Mouse (Mus musculus): ENCODE results near the gene Suv39h2.

The Suv39h2 gene

DNA sequence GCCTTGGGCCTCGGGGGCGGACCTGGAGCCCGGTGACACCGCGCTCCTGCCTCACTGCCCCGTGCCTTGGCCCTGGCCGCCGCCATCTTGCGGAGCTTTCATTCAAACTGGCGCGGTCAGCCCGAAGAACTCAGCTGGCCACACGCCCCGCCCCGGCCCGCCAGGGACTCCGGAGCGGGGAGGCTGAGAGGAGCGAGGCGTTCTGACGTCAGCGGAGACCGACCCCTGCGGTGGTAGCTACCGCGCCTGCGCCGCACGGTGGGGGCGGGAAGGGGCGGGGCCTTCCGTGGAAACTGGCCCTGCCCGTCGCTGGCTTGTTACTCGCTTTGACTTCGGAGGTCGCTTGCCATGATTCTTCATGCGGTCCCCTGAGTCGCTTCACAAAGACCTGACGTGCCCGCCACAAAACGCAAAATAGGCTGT is at the start of gene Suv39h2:
TSS of gene Suv39h2 (minus strand) at position 171 of the 423 bp plus-strand sequence.
- H3K36me3 ChIP-seq (ENCODE audit: control insufficient read depth, insufficient read depth, low read length, poor library complexity, severe bottlenecking): no peaks in the 10 kb centered on the region
- DNase-seq (ENCODE audit: low read depth, low spot score): peak; percentile 97
- no peaks in the 10 kb centered on the region for H3K27me3 ChIP-seq (ENCODE audit: control insufficient read depth, insufficient read depth, low read length, poor library complexity, severe bottlenecking)

DNA sequence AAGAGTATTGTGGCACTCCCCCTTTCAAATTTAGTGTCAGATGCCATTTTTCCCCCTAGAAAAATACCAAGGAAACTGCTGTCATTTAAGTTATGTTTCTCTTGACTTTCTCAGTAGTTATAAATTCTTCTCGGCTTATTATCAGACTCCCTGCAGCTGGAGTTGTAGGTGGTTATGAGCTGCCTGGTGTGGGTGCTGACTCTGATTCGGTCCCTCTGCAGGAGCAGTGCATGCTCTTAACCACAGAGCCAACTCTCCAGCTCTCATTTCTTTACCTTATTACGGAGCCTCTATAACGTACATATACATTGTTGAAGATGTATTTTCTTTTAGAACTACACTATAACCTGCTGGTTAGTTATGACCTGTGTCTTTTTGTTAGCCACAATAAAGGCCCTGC is 47.7 kb upstream of the Suv39h2 start:
- Histone ChIP-seq H3K27me3 (ENCODE audit: control insufficient read depth, insufficient read depth, low read length, poor library complexity, severe bottlenecking) (no peaks in the 10 kb centered on the region), H3K36me3 (ENCODE audit: control insufficient read depth, insufficient read depth, low read length, poor library complexity, severe bottlenecking) (no peaks in the 10 kb centered on the region)
- no peak for DNase-seq (ENCODE audit: low read depth, low spot score)

- Histone ChIP-seq H3K36me3 (ENCODE audit: control insufficient read depth, insufficient read depth, low read length, poor library complexity, severe bottlenecking) (peaks cover 1% of the 10 kb centered on the region; the same call in 1 of the 2 replicates), H3K27me3 (ENCODE audit: control insufficient read depth, insufficient read depth, low read length, poor library complexity, severe bottlenecking) (no peaks in the 10 kb centered on the region)
- DNase-seq (ENCODE audit: low read depth, low spot score): peak; percentile 99
These were observed 38.0 kb upstream of the Suv39h2 start, which contains the start of the genes Gm45902, Hspa14 and Cdnf for GRCm38 (mm10) chr2:3512552-3513454. Gm45902 (minus strand) TSS chr2:3512790. Hspa14 (minus strand) TSS chr2:3512814. Cdnf (plus strand) TSS chr2:3513030.

DNA sequence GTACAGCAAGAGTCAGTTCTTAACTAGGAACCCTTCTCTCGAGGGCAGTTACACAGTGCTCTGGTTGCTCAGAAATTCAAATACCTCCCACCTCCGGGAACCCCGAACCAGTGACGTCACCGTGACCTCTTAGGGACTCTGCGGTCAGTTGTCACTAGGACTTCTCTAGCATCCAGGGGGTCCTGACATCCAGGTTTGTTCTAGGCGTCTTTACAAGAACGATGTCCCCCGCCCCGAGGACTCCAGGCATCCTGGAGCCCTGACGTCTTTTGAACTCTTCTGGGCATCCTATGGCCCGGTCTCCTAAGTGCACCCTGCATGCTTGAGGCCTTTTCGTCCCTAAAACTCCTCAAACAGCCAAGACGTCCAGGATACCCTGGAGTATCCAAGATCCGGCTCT is 37.2 kb upstream of the Suv39h2 start:
- Histone ChIP-seq H3K27me3 (ENCODE audit: control insufficient read depth, insufficient read depth, low read length, poor library complexity, severe bottlenecking) (no peaks in the 10 kb centered on the region), H3K36me3 (ENCODE audit: control insufficient read depth, insufficient read depth, low read length, poor library complexity, severe bottlenecking) (peaks cover 2% of the 10 kb centered on the region; the same call in 1 of the 2 replicates)
- DNase-seq (ENCODE audit: low read depth, low spot score): peak; percentile 70

DNA sequence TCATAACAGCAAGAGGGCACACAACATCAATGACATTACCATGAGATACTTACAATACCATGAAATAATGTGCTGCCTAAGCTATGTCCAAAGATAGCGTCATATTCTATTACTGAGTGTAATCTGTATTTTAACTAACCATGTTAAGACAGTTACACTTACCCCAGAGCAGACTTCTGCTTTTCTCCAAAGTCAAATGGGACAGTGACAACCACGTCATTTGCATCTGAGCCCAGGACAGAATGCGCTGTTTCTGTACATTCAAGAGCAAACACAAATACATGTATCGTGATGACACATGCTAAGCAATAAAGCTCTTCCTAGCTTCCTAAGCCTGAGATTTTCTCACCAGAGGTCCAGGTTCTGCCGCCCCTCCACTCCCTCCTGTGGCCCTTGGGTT is 26.1 kb upstream of the Suv39h2 start:
- DNase-seq (ENCODE audit: low read depth, low spot score): peak; percentile 72
- no peaks in the 10 kb centered on the region for H3K27me3 ChIP-seq (ENCODE audit: control insufficient read depth, insufficient read depth, low read length, poor library complexity, severe bottlenecking)
- H3K36me3 ChIP-seq (ENCODE audit: control insufficient read depth, insufficient read depth, low read length, poor library complexity, severe bottlenecking): peaks cover 11% of the 10 kb centered on the region; the same call in 1 of the 2 replicates

- Histone ChIP-seq H3K27me3 (ENCODE audit: control insufficient read depth, insufficient read depth, low read length, poor library complexity, severe bottlenecking) (no peaks in the 10 kb centered on the region), H3K36me3 (ENCODE audit: control insufficient read depth, insufficient read depth, low read length, poor library complexity, severe bottlenecking) (peaks cover 11% of the 10 kb centered on the region; the same call in 1 of the 2 replicates)
- DNase-seq (ENCODE audit: low read depth, low spot score): no peak
These were observed 24.7 kb upstream of the Suv39h2 start for GRCm38 (mm10) chr2:3499543-3499942.

- Histone ChIP-seq H3K27me3 (ENCODE audit: control insufficient read depth, insufficient read depth, low read length, poor library complexity, severe bottlenecking) (no peaks in the 10 kb centered on the region), H3K36me3 (ENCODE audit: control insufficient read depth, insufficient read depth, low read length, poor library complexity, severe bottlenecking) (peaks cover 24% of the 10 kb centered on the region)
- DNase-seq (ENCODE audit: low read depth, low spot score): no peak
These were observed 19.1 kb upstream of the Suv39h2 start for GRCm38 (mm10) chr2:3493833-3494409.

DNA sequence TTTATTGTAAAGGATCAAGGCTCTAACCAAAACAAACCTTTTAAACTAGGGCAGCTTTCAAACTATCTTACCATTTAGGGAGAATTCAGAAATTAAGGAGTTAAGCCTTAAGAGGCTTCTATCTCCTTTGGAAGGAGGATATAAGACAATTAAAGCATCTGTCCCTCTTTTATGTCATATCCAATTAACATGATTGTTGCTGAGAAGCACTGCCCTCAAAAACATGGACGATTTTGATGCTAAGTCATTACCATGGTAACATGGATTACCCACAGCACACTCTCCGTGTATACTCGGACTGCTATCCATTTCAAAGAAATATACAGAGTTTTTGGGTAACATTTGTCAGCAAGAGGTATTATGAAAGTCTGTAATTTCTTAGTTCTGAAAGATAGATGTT is 15.0 kb upstream of the Suv39h2 start:
- DNase-seq (ENCODE audit: low read depth, low spot score): no peak
- H3K27me3 ChIP-seq (ENCODE audit: control insufficient read depth, insufficient read depth, low read length, poor library complexity, severe bottlenecking): no peaks in the 10 kb centered on the region
- peaks cover 19% of the 10 kb centered on the region for H3K36me3 ChIP-seq (ENCODE audit: control insufficient read depth, insufficient read depth, low read length, poor library complexity, severe bottlenecking)

- Histone ChIP-seq H3K27me3 (ENCODE audit: control insufficient read depth, insufficient read depth, low read length, poor library complexity, severe bottlenecking) (no peaks in the 10 kb centered on the region), H3K36me3 (ENCODE audit: control insufficient read depth, insufficient read depth, low read length, poor library complexity, severe bottlenecking) (no peaks in the 10 kb centered on the region)
- DNase-seq (ENCODE audit: low read depth, low spot score): peak; percentile 24
These were observed 5.4 kb upstream of the Suv39h2 start for GRCm38 (mm10) chr2:3480239-3480638.

DNA sequence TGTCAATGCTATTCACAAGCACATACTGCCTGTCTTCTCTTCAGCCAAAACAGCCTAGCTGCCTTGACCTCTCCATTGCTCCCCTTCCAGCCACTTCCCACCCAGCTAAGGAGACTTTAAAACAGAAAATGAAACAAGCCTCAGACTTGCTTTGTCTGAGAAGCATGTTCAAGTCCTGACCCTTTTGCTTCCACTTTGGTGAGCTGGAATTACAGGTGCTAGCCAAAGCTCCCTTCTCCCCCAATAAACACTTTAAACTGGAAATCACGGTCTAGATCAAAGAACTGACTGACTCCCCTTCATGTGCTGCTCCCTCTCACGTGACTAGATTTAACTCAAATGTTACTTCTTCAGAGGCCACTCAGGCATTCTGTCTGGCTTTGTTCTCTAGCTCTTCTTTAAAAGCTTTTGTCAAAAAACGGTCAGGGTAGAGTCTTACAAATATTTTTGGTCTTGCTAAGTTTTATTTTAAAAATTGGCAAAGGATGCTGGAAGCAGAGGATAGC is 968 bp upstream of the Suv39h2 start:
- H3K27me3 ChIP-seq (ENCODE audit: control insufficient read depth, insufficient read depth, low read length, poor library complexity, severe bottlenecking): no peaks in the 10 kb centered on the region
- no peaks in the 10 kb centered on the region for H3K36me3 ChIP-seq (ENCODE audit: control insufficient read depth, insufficient read depth, low read length, poor library complexity, severe bottlenecking)
- DNase-seq (ENCODE audit: low read depth, low spot score): no peak

DNA sequence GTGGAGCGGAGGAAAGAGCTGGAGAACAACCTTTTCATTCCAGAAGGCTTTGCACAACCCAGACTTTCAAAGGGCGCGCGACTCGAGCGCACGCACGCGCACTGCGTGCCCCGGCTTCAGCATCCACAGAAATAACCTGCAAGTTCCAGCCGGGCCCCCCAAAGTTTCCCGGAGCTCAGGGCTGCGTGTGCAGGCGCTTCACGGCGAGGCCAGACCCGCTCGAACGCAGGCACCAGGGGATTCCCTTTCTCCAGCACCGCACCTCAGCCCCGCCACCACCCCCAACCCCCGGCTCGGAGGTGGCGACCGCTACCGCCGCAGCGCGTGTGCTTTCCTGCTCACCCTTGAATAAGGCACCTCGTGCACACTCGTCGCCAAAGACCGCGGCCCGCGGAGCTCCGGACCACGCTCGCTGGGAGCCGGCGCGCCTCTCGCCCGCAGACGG is 448 bp downstream of the Suv39h2 start:
- H3K36me3 ChIP-seq (ENCODE audit: control insufficient read depth, insufficient read depth, low read length, poor library complexity, severe bottlenecking): no peaks in the 10 kb centered on the region
- peak; percentile 67 for DNase-seq (ENCODE audit: low read depth, low spot score)
- no peaks in the 10 kb centered on the region for H3K27me3 ChIP-seq (ENCODE audit: control insufficient read depth, insufficient read depth, low read length, poor library complexity, severe bottlenecking)

GRCm38 (mm10) chr2:3473891-3474290 is 940 bp downstream of the Suv39h2 start:
- no peaks in the 10 kb centered on the region for H3K36me3 ChIP-seq (ENCODE audit: control insufficient read depth, insufficient read depth, low read length, poor library complexity, severe bottlenecking)
- H3K27me3 ChIP-seq (ENCODE audit: control insufficient read depth, insufficient read depth, low read length, poor library complexity, severe bottlenecking): no peaks in the 10 kb centered on the region
- peak; percentile 27 for DNase-seq (ENCODE audit: low read depth, low spot score)

DNA sequence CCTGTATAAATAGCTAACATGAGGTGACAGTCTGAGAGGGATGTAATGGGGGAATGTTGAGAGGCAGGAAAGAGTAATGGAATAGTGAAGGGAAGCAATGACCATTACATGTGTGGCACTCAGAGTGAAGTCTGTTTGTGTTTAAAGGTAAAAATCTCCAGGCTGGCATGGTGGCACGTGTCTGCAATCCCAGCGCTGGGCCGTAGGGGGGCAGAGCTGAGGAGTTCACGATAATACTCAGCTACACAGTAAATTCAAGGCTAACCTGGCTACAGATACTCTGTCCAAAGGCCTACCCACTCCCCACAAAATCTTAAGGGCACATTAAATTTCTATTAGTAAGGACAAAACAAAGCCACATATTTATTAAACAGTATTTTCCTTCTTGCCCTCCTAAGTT is 18.2 kb downstream of the Suv39h2 start:
- Histone ChIP-seq H3K36me3 (ENCODE audit: control insufficient read depth, insufficient read depth, low read length, poor library complexity, severe bottlenecking) (peaks cover 8% of the 10 kb centered on the region), H3K27me3 (ENCODE audit: control insufficient read depth, insufficient read depth, low read length, poor library complexity, severe bottlenecking) (no peaks in the 10 kb centered on the region)
- peak; percentile 8 for DNase-seq (ENCODE audit: low read depth, low spot score)

DNA sequence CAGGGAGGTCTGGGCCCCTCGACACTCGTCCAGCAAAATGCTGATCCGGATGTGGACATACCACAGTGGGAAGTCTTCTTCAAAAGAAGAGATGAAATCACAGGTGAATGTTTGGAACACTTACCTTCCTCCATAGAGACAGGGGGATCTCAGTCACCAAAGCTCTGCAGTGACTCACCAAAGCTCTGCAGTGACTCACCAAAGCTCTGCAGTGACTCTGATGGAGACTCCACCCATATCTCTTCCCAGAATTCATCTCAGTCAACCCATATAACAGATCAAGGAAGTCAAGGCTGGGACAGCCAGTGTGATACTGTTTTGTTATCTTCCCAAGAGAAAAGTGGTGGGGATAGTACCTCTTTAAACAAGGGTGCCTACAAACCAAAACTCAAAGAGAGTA is 21.7 kb downstream of the Suv39h2 start:
- DNase-seq (ENCODE audit: low read depth, low spot score): no peak
- no peaks in the 10 kb centered on the region for H3K27me3 ChIP-seq (ENCODE audit: control insufficient read depth, insufficient read depth, low read length, poor library complexity, severe bottlenecking)
- H3K36me3 ChIP-seq (ENCODE audit: control insufficient read depth, insufficient read depth, low read length, poor library complexity, severe bottlenecking): peaks cover 14% of the 10 kb centered on the region

DNA sequence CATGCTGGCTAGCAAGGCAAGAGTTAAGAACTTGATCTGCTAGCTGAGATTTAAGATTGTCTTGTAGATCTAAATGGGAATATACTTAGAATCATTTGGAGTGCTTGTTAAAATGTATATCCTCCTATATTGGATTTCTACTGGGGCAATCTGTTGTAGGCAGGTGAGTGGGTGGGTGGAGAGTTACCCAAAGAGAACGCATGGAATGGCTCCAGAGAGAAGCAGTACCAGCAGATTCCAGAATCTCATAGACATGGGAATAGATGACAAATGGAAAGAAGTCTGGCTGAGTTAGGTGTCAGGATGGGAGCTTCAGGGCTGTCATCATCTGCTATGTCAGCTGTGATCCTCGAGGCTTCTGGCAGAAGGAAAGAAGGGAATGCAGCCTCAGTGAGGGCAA is 25.4 kb downstream of the Suv39h2 start:
- Histone ChIP-seq H3K36me3 (ENCODE audit: control insufficient read depth, insufficient read depth, low read length, poor library complexity, severe bottlenecking) (peaks cover 16% of the 10 kb centered on the region), H3K27me3 (ENCODE audit: control insufficient read depth, insufficient read depth, low read length, poor library complexity, severe bottlenecking) (no peaks in the 10 kb centered on the region)
- no peak for DNase-seq (ENCODE audit: low read depth, low spot score)

All from splenic B cell, adult 2 months (primary cell).